Mouse (Mus musculus) liver, embryonic 11.5 days (tissue): ENCODE results near the gene Gm36864. TPM values are rescaled to one million over a fixed set of nuclear protein-coding genes. Genes with fewer than 3 reads are reported as not detected.

Source experiments
- ATAC-seq: fragments of 200-750 bp; cut with Nextera tagmentation; replicated peaks from 2 replicates; pipeline ENCODE4 v1.8.0; 2017; ENCODE audit warnings: moderate number of reproducible peaks, mild to moderate bottlenecking, moderate TSS enrichment, moderate library complexity; ENCODE audit not compliant: low FRiP score
- DNase-seq: peaks from one replicate; pipeline ENCODE4 v3.0.0-alpha.2; 2017; ENCODE audit warnings: low spot score
- H3K27ac ChIP-seq: fragments of 300-500 bp; sonication (generic); 2 replicates; pipeline ENCODE4 v1.5.1; 2014; ENCODE audit warnings: mild to moderate bottlenecking, low read depth, low read length, control low read depth
- H3K27me3 ChIP-seq: fragments of 300-500 bp; sonication (generic); replicated peaks from 2 replicates; pipeline ENCODE4 v1.6.1; 2014; ENCODE audit warnings: low read length, mixed read lengths; ENCODE audit not compliant: control insufficient read depth, insufficient read depth
- H3K36me3 ChIP-seq: fragments of 300-500 bp; sonication (generic); 2 replicates; pipeline ENCODE4 v1.6.1; 2014; ENCODE audit warnings: mild to moderate bottlenecking, low read length, moderate library complexity, mixed read lengths; ENCODE audit not compliant: control insufficient read depth, insufficient read depth
- H3K4me1 ChIP-seq: fragments of 300-500 bp; sonication (generic); replicated peaks from 2 replicates; pipeline ENCODE4 v1.6.1; 2014; ENCODE audit warnings: low read length, mixed read lengths; ENCODE audit not compliant: control insufficient read depth, insufficient read depth
- H3K4me2 ChIP-seq: fragments of 300-500 bp; sonication (generic); 2 replicates; pipeline ENCODE4 v1.6.1; 2014; ENCODE audit warnings: mild to moderate bottlenecking, control low read depth, moderate library complexity
- H3K4me3 ChIP-seq: fragments of 300-500 bp; sonication (generic); 2 replicates; pipeline ENCODE4 v1.5.1; 2014; ENCODE audit warnings: low read depth, low read length, control low read depth
- H3K9ac ChIP-seq: fragments of 300-500 bp; sonication (generic); 2 replicates; pipeline ENCODE4 v1.6.1; 2014; ENCODE audit warnings: low read depth, low read length, control low read depth
- H3K9me3 ChIP-seq: fragments of 300-500 bp; sonication (generic); 2 replicates; pipeline ENCODE4 v1.6.1; 2016; ENCODE audit warnings: low read length, inconsistent platforms, mixed read lengths; ENCODE audit not compliant: control insufficient read depth
- WGBS: fragments of 180-500 bp; shearing (Covaris S2); extraction: QIAGEN DNeasy Blood & Tissue Kit; methylation state at CpG from one replicate; pipeline ENCODE4 v1.1.7; 2014; 5-methylcytosine and 5-hydroxymethylcytosine counted together
- polyA plus RNA-seq: library from polyadenylated mRNA; unstranded; fragments of >200 nt; fragmentation: Nextera tagmentation; extraction: Ambion mirVana; gene quantifications from 2 replicates; pipeline ENCODE4 v1.2.1, GENCODE M21; 2014

The Gm36864 gene
- polyA plus RNA-seq, 1 experiment from 2014 or later, result not detected

DNA sequence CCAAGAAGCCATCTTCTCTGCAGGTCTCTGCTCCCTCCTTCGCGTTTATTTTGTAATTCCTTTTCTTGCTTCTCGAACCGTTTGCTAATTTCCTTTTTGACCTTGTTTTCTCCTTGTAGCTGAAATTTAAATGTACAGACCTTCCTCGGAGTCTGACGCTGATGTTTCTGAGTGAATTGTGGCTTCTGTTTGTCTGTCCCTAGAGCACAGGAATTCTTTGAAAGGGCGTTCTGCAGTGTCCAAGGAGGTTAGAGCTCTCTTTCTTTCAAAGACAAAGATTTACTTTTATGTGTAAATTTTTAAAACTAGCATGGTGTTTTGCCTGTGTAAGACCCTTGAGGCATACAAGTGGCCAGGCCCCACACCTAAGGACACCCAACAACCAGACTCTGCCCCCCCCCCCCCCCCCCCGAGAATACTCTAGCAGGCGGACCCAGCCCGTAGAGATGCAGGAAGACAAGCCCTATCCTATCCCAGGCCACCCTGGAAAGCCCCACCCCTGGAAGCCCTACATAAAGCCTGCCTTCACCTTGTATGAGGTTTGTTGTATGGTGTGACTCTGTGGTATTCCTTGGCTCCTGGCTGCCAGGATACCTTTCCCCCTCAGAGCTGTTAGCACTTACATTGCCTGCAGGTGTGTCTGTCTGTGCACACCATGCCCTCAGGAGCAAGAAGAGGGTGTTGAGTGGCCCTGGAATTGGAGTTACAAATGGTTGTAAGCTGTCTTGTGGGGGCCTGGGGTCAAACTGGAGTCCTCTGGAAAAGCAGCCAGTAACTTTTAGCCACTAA lies 40.7 kb downstream of the Gm36864 start:
- Histone ChIP-seq H3K27ac (no peak overlapping the region), H3K9me3 (0 out of 2 replicates have a peak, but pooled peaks cover 4% of the 10 kb centered on the region), H3K27me3 (peaks cover 12% of the 10 kb centered on the region), H3K9ac (no peak overlapping the region), H3K4me2 (no peak overlapping the region), H3K4me1 (no peaks in the 10 kb centered on the region), H3K4me3 (no peak overlapping the region), H3K36me3 (no peaks in the 10 kb centered on the region)
- ATAC-seq, result no peak
- WGBS, result 64% methylated on average over 10 of the region's 10 CpGs
- DNase-seq, result no peak

DNA sequence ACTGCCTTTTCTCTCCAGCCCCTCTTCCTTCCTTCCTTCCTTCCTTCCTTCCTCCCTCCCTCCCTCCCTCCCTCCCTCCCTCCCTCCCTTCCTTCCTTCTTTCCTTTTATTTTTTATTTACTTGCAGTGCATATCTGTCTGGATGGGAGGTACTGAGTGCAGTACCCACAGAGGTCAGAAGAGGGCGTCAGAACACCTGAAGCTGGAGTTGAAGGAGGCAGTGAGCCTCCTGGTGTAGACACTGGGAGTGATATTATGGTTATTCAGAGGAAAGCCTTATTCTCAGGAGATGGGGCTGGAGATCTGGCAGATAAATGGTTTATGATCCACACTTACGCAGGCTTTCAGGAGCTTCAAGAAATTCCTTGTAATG lies 41.3 kb downstream of the Gm36864 start:
- no peaks in the 10 kb centered on the region for H3K4me1 ChIP-seq
- H3K9me3 ChIP-seq, result 0 out of 2 replicates have a peak, but pooled peaks cover 4% of the 10 kb centered on the region
- no peaks in the 10 kb centered on the region for H3K36me3 ChIP-seq
- no peak overlapping the region for H3K27ac ChIP-seq
- ATAC-seq (no peak), DNase-seq (no peak)
- peaks cover 12% of the 10 kb centered on the region for H3K27me3 ChIP-seq
- WGBS, result 46% methylated on average over 2 of the region's 2 CpGs
- H3K9ac ChIP-seq, result no peak overlapping the region
- no peak overlapping the region for H3K4me2 ChIP-seq
- no peak overlapping the region for H3K4me3 ChIP-seq

DNA sequence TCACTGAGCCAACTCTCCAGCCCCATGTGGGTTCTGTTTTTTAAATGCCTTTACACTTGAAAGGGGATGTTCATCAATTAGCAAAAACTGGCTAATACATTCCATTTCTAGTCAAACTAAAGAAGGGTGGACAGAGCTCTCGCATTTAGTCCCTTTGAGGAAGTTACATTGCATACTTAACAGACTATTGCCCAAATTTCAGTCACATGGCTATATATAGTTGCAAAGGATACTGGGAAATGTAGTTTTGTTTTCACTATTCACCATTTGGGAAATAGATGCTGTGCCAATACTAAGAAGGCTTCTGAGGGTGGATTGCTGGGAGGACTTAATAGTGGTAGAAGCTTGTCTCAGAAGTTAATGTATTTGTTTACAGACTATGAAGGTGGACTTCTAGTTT lies 45.0 kb downstream of the Gm36864 start:
- Histone ChIP-seq H3K27me3 (no peaks in the 10 kb centered on the region; the same call in 1 of the 2 replicates), H3K4me2 (no peak overlapping the region), H3K9ac (no peak overlapping the region), H3K9me3 (0 out of 2 replicates have a peak, but pooled peaks cover 4% of the 10 kb centered on the region), H3K4me1 (no peaks in the 10 kb centered on the region), H3K36me3 (no peaks in the 10 kb centered on the region), H3K27ac (no peak overlapping the region), H3K4me3 (no peak overlapping the region)
- 43% methylated on average over 1 of the region's 1 CpGs for WGBS
- DNase-seq (no peak), ATAC-seq (no peak)

DNA sequence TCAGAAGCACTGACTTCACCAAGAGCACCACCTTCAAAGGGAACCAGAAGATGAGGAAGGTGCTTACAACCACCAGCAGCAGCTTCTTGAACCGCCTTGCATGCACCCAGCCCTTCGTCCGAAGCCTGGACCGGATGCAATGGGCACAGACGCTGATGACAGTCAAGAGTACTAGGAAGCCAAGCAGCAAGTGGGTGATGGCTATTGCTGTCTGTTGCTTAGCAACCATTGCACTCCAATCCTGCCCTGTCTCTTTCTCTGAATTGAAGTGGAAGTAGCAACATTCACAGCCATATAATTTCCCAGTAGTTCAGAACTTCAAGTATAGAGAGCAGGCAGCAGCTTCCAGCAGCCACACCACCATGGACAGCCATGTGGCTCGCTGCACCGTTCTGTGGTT lies 45.6 kb downstream of the Gm36864 start:
- no peak for DNase-seq
- no peak for ATAC-seq
- WGBS, result 82% methylated on average over 7 of the region's 7 CpGs

DNA sequence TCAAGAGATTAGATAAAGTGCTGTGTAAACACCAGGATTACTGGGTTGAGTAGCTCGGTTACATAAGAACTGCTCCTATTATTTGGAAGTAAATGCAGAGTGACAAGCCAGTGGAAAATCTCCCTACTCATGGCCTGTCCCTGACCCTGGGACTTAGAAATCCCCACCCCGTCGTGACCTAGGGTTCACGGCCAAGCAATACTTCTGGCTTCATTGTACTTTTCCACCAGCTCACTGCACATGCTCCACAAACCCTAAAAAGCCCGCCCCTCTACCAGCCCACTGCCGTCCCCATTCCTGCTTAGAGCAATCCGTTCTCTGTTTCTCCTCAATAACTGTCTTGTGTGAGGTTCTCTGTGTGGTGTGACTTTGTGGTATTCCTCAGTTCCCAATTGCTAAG lies 51.8 kb downstream of the Gm36864 start:
- Histone ChIP-seq H3K4me3 (no peak overlapping the region), H3K9me3 (no peaks in the 10 kb centered on the region), H3K27me3 (no peaks in the 10 kb centered on the region), H3K36me3 (no peaks in the 10 kb centered on the region), H3K4me1 (no peaks in the 10 kb centered on the region), H3K4me2 (no peak overlapping the region), H3K27ac (no peak overlapping the region), H3K9ac (no peak overlapping the region)
- 58% methylated on average over 7 of the region's 7 CpGs for whole genome bisulfite sequencing
- DNase-seq, result no peak
- ATAC-seq, result no peak

More for the DNA sequence above, 45.6 kb downstream of the Gm36864 start:
- H3K4me1 ChIP-seq, result no peaks in the 10 kb centered on the region
- H3K9ac ChIP-seq, result no peak overlapping the region
- no peak overlapping the region for H3K27ac ChIP-seq
- H3K9me3 ChIP-seq, result 0 out of 2 replicates have a peak, but pooled peaks cover 4% of the 10 kb centered on the region
- H3K4me2 ChIP-seq, result no peak overlapping the region
- H3K4me3 ChIP-seq, result no peak overlapping the region
- H3K36me3 ChIP-seq, result no peaks in the 10 kb centered on the region
- no peaks in the 10 kb centered on the region; the same call in 1 of the 2 replicates for H3K27me3 ChIP-seq

DNA sequence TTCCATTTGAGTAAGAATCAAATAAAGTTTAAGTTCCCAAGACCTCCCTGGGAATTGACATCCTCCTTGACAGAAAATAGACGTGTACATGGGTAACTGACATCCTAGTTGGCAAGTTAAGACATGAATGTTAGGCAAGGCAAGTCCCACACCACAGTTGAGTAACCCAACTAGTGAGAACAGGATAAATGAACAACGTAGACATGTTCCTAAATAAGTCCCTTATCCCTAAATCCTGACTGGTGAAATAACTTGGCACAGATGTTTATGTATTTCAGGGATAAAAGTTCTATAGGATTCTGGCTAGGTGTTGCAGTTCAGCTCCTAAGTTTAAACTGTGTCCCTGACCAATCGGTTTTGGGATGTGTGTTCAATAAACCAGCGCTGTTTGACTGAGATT lies 55.0 kb downstream of the Gm36864 start:
- DNase-seq (no peak), ATAC-seq (no peak)
- H3K9me3 ChIP-seq, result no peaks in the 10 kb centered on the region
- no peak overlapping the region for H3K9ac ChIP-seq
- H3K4me3 ChIP-seq, result no peak overlapping the region
- H3K4me1 ChIP-seq, result no peaks in the 10 kb centered on the region
- no peaks in the 10 kb centered on the region for H3K36me3 ChIP-seq
- H3K27ac ChIP-seq, result no peak overlapping the region
- H3K27me3 ChIP-seq, result no peaks in the 10 kb centered on the region
- 66% methylated on average over 4 of the region's 4 CpGs for WGBS
- H3K4me2 ChIP-seq, result no peak overlapping the region

DNA sequence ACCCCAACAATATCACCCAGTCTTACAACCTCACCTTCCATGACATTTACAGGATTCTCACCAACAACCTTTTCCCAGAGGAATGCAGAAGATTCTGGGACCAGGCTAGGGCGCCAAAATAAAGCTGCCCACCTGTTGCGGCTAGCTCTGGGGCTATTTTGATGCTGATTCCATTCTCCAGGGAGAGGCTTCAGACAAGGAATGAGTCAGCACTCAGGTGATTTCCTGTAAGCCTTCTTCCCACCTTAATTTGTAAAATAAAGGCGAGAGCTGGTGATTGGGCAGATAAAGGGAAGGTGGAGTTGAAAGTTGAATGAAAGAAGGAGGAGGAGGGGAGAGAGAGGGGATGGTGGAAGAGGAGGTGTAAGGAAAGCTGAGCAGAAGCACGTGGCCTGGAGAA lies 55.4 kb downstream of the Gm36864 start:
- no peak for ATAC-seq
- H3K4me2 ChIP-seq, result no peak overlapping the region

More for the DNA sequence above, 55.4 kb downstream of the Gm36864 start:
- whole genome bisulfite sequencing, result 50% methylated on average over 4 of the region's 4 CpGs
- DNase-seq, result no peak
- Histone ChIP-seq H3K9me3 (no peaks in the 10 kb centered on the region), H3K4me3 (no peak overlapping the region), H3K36me3 (no peaks in the 10 kb centered on the region), H3K9ac (no peak overlapping the region), H3K4me1 (no peaks in the 10 kb centered on the region), H3K27me3 (no peaks in the 10 kb centered on the region), H3K27ac (no peak overlapping the region)
